In genomic region chr10:117896911-117897643, GRCm38 (mm10) we compare ENCODE assay signal across 14 mouse cellular contexts. TPM values are rescaled to one million over a fixed set of nuclear protein-coding genes. Genes with fewer than 3 reads are reported as not detected.
DNase-seq lines count a peak whose midpoint lies in the region; ATAC-seq and TF ChIP-seq lines count a peak whose summit lies in the region.
"Had no signal": no experiment of that assay in that cellular context is flagged by ENCODE, and none has a peak within 500 bp of the region (broad histone marks: within the 10 kb centered on the region; RNA-seq: fewer than 3 reads in every experiment).

No protein-coding gene starts in this region.

- H3K4me3 ChIP-seq in kidney, postnatal 0 days (replicated peaks; ENCODE audit: low read depth, low read length): no peak overlapping the region
- no peak overlapping the region for H3K4me3 ChIP-seq in stomach, postnatal 0 days (ENCODE audit: low read depth, low read length)
- H3K4me3 ChIP-seq in liver, embryonic 11.5 days (ENCODE audit: low read depth, low read length): no peak overlapping the region
- H3K4me3 ChIP-seq: forebrain, embryonic 12.5 days; hindbrain, embryonic 15.5 days; midbrain, embryonic 10.5 days had no signal

- peak; percentile 24 for DNase-seq in testis, postnatal 14 days (ENCODE audit: low spot score)
- no peak for DNase-seq in testis, postnatal 10 days (ENCODE audit: low spot score)
- DNase-seq in heart, postnatal 10 days: peak; percentile 23 to 37
- DNase-seq in kidney, postnatal 0 days (ENCODE audit: low spot score): peak; percentile 60
- no peak for DNase-seq in stomach, postnatal 0 days (ENCODE audit: low spot score)
- DNase-seq in liver, embryonic 11.5 days (ENCODE audit: low spot score): no peak
- DNase-seq: cerebellum, adult 2 months; left cerebral cortex, postnatal 4 days; lung, adult 18-20 months had no signal

- no peak overlapping the region for H3K9ac ChIP-seq in kidney, postnatal 0 days (ENCODE audit: low read depth, low read length)
- H3K9ac ChIP-seq in stomach, postnatal 0 days (ENCODE audit: low read length): no peak overlapping the region
- no peak overlapping the region for H3K9ac ChIP-seq in liver, embryonic 11.5 days (ENCODE audit: low read depth, low read length)
- H3K9ac ChIP-seq: forebrain, embryonic 12.5 days; hindbrain, embryonic 15.5 days had no signal

- H3K4me2 ChIP-seq in kidney, postnatal 0 days (ENCODE audit: low read length): no peak overlapping the region
- no peak overlapping the region for H3K4me2 ChIP-seq in stomach, postnatal 0 days (replicated peaks; ENCODE audit: low read depth)
- no peak overlapping the region for H3K4me2 ChIP-seq in liver, embryonic 11.5 days
- H3K4me2 ChIP-seq: forebrain, embryonic 12.5 days; hindbrain, embryonic 15.5 days had no signal

- no peak for TF ChIP-seq EP300 in stomach, postnatal 0 days (optimal IDR thresholded peaks at IDR 0.05)

- no peaks in the 10 kb centered on the region for H3K27me3 ChIP-seq in kidney, postnatal 0 days (ENCODE audit: insufficient read depth, low read length)
- no peaks in the 10 kb centered on the region for H3K27me3 ChIP-seq in stomach, postnatal 0 days (ENCODE audit: control insufficient read depth, insufficient read depth, low read length)
- no peaks in the 10 kb centered on the region for H3K27me3 ChIP-seq in liver, embryonic 11.5 days (replicated peaks; ENCODE audit: control insufficient read depth, insufficient read depth, low read length)
- H3K27me3 ChIP-seq: forebrain, embryonic 12.5 days had no signal

- WGBS in kidney, postnatal 0 days: 51% methylated on average over 12 of the region's 12 CpGs
- 42% methylated on average over 12 of the region's 12 CpGs for WGBS in stomach, postnatal 0 days
- 63% methylated on average over 12 of the region's 12 CpGs for WGBS in liver, embryonic 11.5 days

- intact Hi-C loops in heart, postnatal 10 days (cut with DNase I): no loop called here

- H3K4me1 ChIP-seq in kidney, postnatal 0 days (replicated peaks; ENCODE audit: insufficient read depth, low read length): 0 out of 2 replicates have a peak, but pooled peaks cover 4% of the 10 kb centered on the region
- no peaks in the 10 kb centered on the region for H3K4me1 ChIP-seq in stomach, postnatal 0 days (replicated peaks; ENCODE audit: control insufficient read depth, insufficient read depth)
- no peaks in the 10 kb centered on the region; the same call in 1 of the 2 replicates for H3K4me1 ChIP-seq in liver, embryonic 11.5 days (replicated peaks; ENCODE audit: control insufficient read depth, insufficient read depth, low read length)
- H3K4me1 ChIP-seq: forebrain, embryonic 12.5 days; hindbrain, embryonic 15.5 days had no signal

- no peaks in the 10 kb centered on the region for H3K36me3 ChIP-seq in kidney, postnatal 0 days (ENCODE audit: insufficient read depth, low read length)
- no peaks in the 10 kb centered on the region for H3K36me3 ChIP-seq in stomach, postnatal 0 days (ENCODE audit: control insufficient read depth, insufficient read depth, low read length)
- no peaks in the 10 kb centered on the region for H3K36me3 ChIP-seq in liver, embryonic 11.5 days (ENCODE audit: control insufficient read depth, insufficient read depth, low read length)
- H3K36me3 ChIP-seq: forebrain, embryonic 12.5 days; hindbrain, embryonic 15.5 days; midbrain, embryonic 10.5 days had no signal

- H3K9me3 ChIP-seq in kidney, postnatal 0 days (replicated peaks; ENCODE audit: low read length): no peaks in the 10 kb centered on the region
- no peaks in the 10 kb centered on the region for H3K9me3 ChIP-seq in stomach, postnatal 0 days (ENCODE audit: control insufficient read depth, low read length)
- H3K9me3 ChIP-seq in liver, embryonic 11.5 days (ENCODE audit: control insufficient read depth, low read length): no peaks in the 10 kb centered on the region
- H3K9me3 ChIP-seq: forebrain, embryonic 12.5 days; hindbrain, embryonic 15.5 days; midbrain, embryonic 10.5 days had no signal

- H3K27ac ChIP-seq in kidney, postnatal 0 days: peak overlapping the region; percentile 76
- H3K27ac ChIP-seq in stomach, postnatal 0 days (replicated peaks): no peak overlapping the region
- no peak overlapping the region for H3K27ac ChIP-seq in liver, embryonic 11.5 days (ENCODE audit: low read depth, low read length)
- H3K27ac ChIP-seq: forebrain, embryonic 12.5 days; hindbrain, embryonic 15.5 days; midbrain, embryonic 10.5 days had no signal

- no peak for TF ChIP-seq CTCF in kidney, postnatal 0 days (IDR thresholded peaks at IDR 0.05; ENCODE audit: low read depth)
- TF ChIP-seq CTCF in stomach, postnatal 0 days (IDR thresholded peaks at IDR 0.05; ENCODE audit: low read depth): no peak

- ATAC-seq in kidney, postnatal 0 days (replicated peaks; ENCODE audit: low FRiP score, low read depth): peak; percentile 80
- peak; percentile 45; the same call in 1 of the 2 replicates for ATAC-seq in stomach, postnatal 0 days (ENCODE audit: low FRiP score, low TSS enrichment)
- no peak for ATAC-seq in megakaryocyte, adult 5-6 weeks (ENCODE audit: poor library complexity, severe bottlenecking)
- ATAC-seq in megakaryocyte-erythroid progenitor cell, adult 5-6 weeks (replicated peaks; ENCODE audit: low FRiP score, low TSS enrichment, poor library complexity, severe bottlenecking): no peak
- ATAC-seq in liver, embryonic 11.5 days (replicated peaks; ENCODE audit: low FRiP score): no peak

RNA-seq across cellular contexts. Expression of gene Rap1b, which starts 51.2 kb away (rescaled TPM):
- total RNA-seq in heart, postnatal 10 days (2021): 10 to 100 TPM; 89.8 to 96.6 TPM
- 174 TPM in 2 replicates for polyA plus RNA-seq in kidney, postnatal 0 days (2015; fragmentation: Nextera tagmentation; extraction: Ambion mirVana)
- 130 and 132 TPM in 2 replicates for polyA plus RNA-seq in stomach, postnatal 0 days (2015; fragmentation: Nextera tagmentation; extraction: Ambion mirVana)
- 448 and 514 TPM in 2 replicates for total RNA-seq in megakaryocyte, adult 5-6 weeks (2015)
- 174 and 218 TPM in 2 replicates for total RNA-seq in megakaryocyte, adult 5-6 weeks (2017)
- 56.8 and 92.2 TPM in 2 replicates for total RNA-seq in megakaryocyte-erythroid progenitor cell, adult 5-6 weeks (2014; fragmentation: Nextera tagmentation)
- 67.4 and 73.2 TPM in 2 replicates for total RNA-seq in megakaryocyte-erythroid progenitor cell, adult 5-6 weeks (2017)
- 252 and 292 TPM in 2 replicates for polyA plus RNA-seq in liver, embryonic 11.5 days (2014; fragmentation: Nextera tagmentation; extraction: Ambion mirVana)

Comparison
In these comparisons a context has a peak if more than half of its experiments do, and no peak if none do; other contexts are left out.
1. DNase-seq: peak in testis, postnatal 14 days (single experiment), heart, postnatal 10 days (2 of 2) and kidney, postnatal 0 days (single experiment); none in testis, postnatal 10 days (single experiment), stomach, postnatal 0 days (single experiment) and liver, embryonic 11.5 days (single experiment).
2. ATAC-seq: peak in kidney, postnatal 0 days (single experiment) and stomach, postnatal 0 days (single experiment); none in megakaryocyte, adult 5-6 weeks (single experiment), megakaryocyte-erythroid progenitor cell, adult 5-6 weeks (single experiment) and liver, embryonic 11.5 days (single experiment).